Mouse (Mus musculus) lung, embryonic 16.5 days (tissue): Measurements from ENCODE around the gene Satl1. TPM values are rescaled to one million over a fixed set of nuclear protein-coding genes. Genes with fewer than 3 reads are reported as not detected.

Source experiments
- ATAC-seq: fragments of 200-750 bp; cut with Nextera tagmentation; 2 replicates; pipeline ENCODE4 v1.8.0; 2017; ENCODE audit warnings: low read depth, mild to moderate bottlenecking, moderate library complexity
- H3K27ac ChIP-seq: fragments of 300-500 bp; sonication (generic); 2 replicates; pipeline ENCODE4 v1.5.1; 2014; ENCODE audit warnings: mild to moderate bottlenecking, control low read depth, low read length
- H3K27me3 ChIP-seq: fragments of 300-500 bp; sonication (generic); 2 replicates; pipeline ENCODE4 v1.6.1; 2014; ENCODE audit warnings: low read depth, low read length, mixed read lengths; ENCODE audit not compliant: control insufficient read depth, insufficient read depth
- H3K36me3 ChIP-seq: fragments of 300-500 bp; sonication (generic); 2 replicates; pipeline ENCODE4 v1.6.1; 2014; ENCODE audit warnings: low read length; ENCODE audit not compliant: control insufficient read depth, insufficient read depth
- H3K4me1 ChIP-seq: fragments of 300-500 bp; sonication (generic); replicated peaks from 2 replicates; pipeline ENCODE4 v1.6.1; 2014; ENCODE audit warnings: low read length, mixed read lengths; ENCODE audit not compliant: control insufficient read depth, insufficient read depth
- H3K4me2 ChIP-seq: fragments of 300-500 bp; sonication (generic); 2 replicates; pipeline ENCODE4 v1.6.1; 2014; ENCODE audit warnings: low read depth, low read length, control low read depth
- H3K4me3 ChIP-seq: fragments of 300-500 bp; sonication (generic); 2 replicates; pipeline ENCODE4 v1.5.1; 2014; ENCODE audit warnings: mild to moderate bottlenecking, low read length, control low read depth
- H3K9ac ChIP-seq: fragments of 300-500 bp; sonication (generic); 2 replicates; pipeline ENCODE4 v1.6.1; 2014; ENCODE audit warnings: low read length, control low read depth
- H3K9me3 ChIP-seq: fragments of 300-500 bp; sonication (generic); 2 replicates; pipeline ENCODE4 v1.6.1; 2016; ENCODE audit warnings: low read length; ENCODE audit not compliant: control insufficient read depth
- WGBS: fragments of 180-500 bp; shearing (Covaris S2); extraction: QIAGEN DNeasy Blood & Tissue Kit; methylation state at CpG from one replicate; pipeline ENCODE4 v1.1.7; 2014; 5-methylcytosine and 5-hydroxymethylcytosine counted together
- polyA plus RNA-seq: library from polyadenylated mRNA; unstranded; fragments of >200 nt; fragmentation: Nextera tagmentation; extraction: Ambion mirVana; gene quantifications from 2 replicates; pipeline ENCODE4 v1.2.1, GENCODE M21; 2015

The Satl1 gene
- polyA plus RNA-seq, 1 experiment from 2014 or later, result not detected

DNA sequence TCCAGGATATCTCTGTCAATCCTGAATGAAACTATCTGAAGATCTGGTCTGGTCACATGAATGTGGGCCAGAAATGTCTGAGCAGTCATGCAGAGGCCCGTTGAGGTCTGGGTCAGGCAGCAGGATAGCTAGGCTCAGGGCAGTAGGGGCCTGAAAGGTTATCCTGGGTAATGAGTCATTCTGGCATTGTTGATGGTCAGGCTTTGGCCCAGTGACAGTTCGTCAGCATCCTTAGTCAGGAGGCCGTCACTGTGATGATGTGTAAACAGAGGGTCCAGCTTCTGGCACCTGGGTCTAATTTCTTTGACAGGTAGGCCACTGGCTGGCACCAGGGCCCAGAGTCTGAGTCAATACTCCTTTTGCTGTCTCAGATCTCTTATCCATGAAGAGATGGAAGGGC lies 67.1 kb downstream of the Satl1 start:
- no peaks in the 10 kb centered on the region for H3K9me3 ChIP-seq
- no peaks in the 10 kb centered on the region for H3K27me3 ChIP-seq
- H3K4me2 ChIP-seq, result no peak overlapping the region
- H3K27ac ChIP-seq, result no peak overlapping the region
- no peak overlapping the region for H3K4me3 ChIP-seq
- H3K9ac ChIP-seq, result no peak overlapping the region
- no peaks in the 10 kb centered on the region for H3K36me3 ChIP-seq
- no peaks in the 10 kb centered on the region for H3K4me1 ChIP-seq
- ATAC-seq, result no peak
- 52% methylated on average over 3 of the region's 3 CpGs for WGBS

Other genes with a start within 250 kb of the Satl1 start
- gene 4933403O08Rik, start 167.7 kb downstream of the Satl1 start, polyA plus RNA-seq, result not detected in 2 replicates
- 56.3 and 62.2 TPM in 2 replicates for gene Apool, start 95.4 kb downstream of the Satl1 start, polyA plus RNA-seq
- 0.16 TPM in 1 of 2 replicates, not detected in the other for gene 2010106E10Rik, start 88.5 kb upstream of the Satl1 start, polyA plus RNA-seq
- 12.4 and 12.6 TPM in 2 replicates for gene Zfp711, start 193.7 kb upstream of the Satl1 start, polyA plus RNA-seq